Mouse (Mus musculus): ENCODE results near the gene Akt1.

Akt1 gene

DNA sequence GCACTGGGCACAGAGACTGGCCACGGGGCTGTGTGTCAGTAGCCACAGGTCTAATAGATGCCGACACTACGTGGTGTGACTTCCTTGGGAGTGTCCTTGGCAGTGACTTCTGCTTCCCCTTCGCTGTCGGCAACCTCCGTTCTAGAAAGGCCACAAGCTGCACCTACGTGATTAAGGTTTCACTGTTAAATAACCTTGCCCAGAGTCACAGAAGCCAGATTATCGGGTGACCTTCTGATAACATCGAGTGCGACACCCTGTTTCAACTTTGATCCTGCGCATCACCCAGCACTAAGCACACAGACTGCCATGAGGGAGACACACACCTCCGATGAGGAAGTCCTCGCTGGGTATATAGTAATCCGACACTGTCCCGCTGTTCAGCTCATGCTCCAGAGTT is 13.8 kb upstream of the Akt1 start:
- DNase-seq (ENCODE audit: low spot score) = no peak

DNA sequence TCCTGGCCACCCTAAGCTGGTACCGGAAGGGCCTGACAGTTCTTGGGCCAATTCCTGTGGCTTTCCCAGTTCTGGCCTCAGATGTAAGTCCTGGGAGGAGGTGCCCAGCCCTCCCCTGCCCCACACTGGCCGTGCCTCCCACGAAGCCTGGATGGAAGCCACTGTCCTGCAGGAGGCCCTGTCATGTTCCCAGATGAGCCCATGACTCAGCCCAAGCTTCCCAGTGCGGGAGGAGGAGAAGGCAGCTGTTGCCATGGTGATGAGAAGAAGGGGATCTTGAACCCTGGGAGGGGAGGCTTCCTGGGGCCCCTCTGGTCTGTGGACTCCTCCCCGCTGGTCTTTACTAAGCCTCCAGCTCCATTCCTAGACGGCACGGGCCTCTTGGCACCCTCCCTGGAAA is 8.7 kb upstream of the Akt1 start:
- no peak for DNase-seq (ENCODE audit: low spot score)

DNA sequence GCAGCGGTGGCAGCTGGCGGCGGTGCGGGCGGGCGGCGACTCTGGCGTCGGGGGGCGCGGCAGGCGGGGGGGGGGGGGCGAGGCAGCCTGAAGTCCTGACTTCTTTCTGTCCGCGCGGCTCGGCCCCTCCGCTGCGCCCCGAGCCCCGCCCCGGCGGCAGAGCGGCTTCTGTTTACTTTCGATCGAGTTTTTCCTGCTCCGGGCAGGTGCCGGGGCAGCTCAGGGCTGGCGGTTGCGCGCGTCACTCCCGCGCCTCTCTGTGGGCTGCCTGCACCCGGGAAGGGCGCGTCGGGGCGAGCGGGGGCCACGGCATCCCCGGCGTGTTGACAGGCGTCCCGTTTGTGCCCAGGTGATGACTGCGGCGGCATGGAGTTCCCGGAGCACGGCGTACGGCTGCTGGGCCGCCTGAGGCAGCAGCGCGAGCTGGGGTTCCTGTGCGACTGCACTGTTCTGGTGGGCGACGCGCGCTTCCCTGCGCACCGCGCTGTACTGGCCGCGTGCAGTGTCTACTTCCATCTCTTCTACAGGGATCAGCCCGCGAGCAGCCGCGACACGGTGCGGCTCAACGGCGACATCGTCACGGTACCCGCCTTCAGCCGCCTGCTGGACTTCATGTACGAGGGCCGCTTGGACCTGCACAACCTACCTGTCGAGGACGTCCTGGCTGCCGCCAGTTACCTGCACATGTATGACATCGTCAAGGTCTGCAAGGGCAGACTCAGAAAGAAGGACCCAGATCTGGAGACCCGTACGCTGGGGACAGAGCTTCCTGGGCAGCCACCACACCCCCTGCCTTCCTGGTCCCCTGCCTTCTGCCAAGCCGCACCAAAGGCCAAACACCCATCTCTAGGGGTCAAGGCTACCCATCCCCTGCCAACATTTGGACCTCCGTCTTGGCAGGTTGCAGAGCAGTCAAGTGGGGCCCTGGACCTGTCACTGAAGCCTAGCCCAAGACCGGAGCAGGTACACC is 4.6 kb upstream of the Akt1 start:
- no peak for DNase-seq (ENCODE audit: low spot score)

DNA sequence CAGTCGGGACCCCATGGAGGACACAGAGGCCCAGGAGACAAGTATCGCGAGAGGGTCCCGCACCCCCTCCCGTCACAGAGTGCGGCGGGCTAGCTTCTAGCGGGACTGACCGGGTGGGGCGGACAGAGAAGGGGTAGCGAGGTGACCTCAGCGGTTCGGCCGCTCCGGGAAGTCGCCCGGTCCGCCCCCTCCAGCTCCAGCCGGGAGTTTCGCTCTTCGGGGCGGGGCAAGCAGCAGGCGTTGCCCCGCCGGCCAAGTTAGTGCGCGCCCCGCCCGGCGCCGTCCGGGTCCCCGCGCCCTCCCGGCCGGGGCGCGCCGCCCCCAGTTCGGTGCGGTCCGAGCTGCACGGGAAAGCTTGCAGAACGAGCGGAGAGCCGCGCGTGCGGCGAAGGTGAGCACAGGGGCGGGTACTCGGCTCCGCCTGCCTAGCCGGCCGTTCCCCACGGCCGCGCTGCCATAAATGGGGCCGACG is 3.9 kb upstream of the Akt1 start, which contains the start of gene Zbtb42:
Zbtb42 (plus strand) TSS at position 274 of the 472 bp plus-strand sequence.
- no peak for DNase-seq (ENCODE audit: low spot score)

DNA sequence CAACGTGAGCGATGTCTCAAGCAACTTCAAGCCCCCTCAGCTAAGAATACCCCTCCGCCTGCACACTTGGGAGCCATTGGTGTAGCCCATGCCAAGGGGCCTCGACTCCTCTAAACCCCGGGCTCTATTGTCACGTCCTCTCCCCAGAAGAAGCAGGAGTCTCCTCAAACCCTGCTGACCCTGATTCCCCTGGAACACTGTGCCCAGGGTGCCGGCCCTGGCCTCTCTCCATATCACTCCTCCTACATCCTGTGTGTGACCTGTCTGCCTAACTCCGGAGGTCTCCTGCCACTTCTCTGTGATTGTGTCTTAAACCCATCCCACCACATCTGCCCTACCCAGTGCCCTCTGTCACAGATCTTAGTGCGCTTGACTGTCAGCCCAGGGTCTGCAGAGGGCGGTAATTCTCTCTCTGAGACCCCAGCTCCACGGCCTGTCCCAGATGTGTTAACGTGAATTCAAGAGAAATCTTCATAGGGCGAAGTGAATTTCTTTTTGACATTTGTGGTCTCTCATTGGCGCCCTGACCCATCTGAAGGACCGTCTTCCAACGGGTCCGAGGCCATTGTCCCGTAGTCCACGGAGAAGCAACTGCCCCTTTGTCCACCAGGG is 3.4 kb upstream of the Akt1 start:
- DNase-seq (ENCODE audit: low spot score) = no peak

DNA sequence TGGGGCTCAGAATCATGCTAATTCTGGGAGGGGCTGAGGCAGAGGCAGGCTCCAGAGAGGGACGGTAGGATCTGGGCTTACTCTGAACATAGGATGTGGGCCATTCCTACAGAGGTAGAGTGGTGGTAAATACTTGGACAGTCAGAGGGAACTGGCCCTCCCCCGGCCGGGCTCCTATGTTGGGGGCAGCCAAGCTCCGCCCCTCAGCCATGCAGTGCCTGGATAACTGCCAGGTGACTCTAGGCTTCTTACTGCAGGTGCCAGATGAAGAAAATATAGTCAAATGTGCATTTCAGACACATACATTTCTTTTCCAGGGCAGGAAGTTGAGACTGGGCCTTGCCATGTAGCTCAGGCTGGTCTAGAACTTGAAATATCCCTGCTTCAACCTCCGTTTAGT is 2.4 kb upstream of the Akt1 start:
- DNase-seq (ENCODE audit: low spot score) = no peak

DNA sequence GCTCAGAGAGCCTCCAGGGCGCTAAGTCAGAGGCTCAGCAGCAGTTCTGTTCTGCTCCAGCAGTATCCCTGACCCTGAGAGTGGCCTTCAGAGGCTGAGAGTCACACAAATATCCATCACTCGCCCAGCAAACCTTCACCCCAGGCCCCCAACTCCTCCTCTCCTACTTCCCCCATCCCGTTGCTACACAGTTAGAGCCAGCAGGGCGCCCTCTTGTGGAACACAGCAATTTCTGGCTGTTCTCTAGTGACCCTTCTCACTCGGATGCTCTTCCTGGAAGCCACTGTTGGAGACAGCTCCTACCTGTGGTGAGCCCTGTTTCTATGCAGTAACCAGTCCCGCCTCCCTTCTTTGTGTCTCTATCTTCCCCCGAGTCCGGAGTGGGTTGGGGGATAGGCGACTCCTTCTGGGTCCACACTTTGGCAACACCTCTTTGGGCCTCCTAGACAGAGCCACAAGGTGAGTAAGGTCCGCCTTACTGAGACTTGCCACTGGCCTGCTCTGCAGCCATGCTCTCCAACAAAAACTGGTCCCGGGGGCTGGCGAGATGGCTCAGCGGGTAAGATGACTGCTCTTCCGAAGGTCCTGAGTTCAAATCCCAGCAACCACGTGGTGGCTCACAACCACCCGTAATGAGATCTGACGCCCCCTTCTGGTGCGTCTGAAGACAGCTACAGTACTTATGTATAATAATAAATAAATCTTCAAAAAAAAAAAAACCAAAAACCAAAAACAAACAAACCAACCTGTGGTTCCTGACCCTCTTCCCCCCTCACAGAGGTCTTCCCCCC is 756 bp upstream of the Akt1 start:
- no peak for DNase-seq (ENCODE audit: low spot score)

DNA sequence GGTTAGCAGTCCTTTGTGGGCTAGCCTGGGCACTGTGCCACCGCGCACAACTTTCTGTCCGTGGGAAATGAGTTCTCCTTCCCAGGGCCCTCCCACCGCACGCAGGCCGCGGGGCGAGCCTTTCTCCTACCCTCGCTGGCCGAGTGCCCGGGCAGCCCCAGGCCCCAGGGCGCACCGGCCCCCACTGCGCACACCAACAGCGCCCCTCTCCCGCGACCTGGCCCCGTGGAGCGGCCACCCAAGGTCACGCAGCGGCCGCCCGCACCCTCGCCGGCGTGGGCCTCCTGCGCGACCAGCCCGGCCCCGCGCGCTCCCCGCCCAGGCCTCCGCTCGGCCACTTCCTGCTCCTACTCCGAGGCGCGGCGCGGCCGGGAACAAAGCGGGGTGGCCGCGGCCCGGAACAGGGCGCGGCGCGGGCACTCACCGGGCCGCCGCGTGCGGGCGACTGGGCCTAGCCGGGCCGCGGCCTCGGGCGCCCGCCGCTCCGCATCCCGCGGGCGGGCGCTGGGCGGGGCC is 1.1 kb downstream of the Akt1 start:
- DNase-seq (ENCODE audit: low spot score) = no peak

DNA sequence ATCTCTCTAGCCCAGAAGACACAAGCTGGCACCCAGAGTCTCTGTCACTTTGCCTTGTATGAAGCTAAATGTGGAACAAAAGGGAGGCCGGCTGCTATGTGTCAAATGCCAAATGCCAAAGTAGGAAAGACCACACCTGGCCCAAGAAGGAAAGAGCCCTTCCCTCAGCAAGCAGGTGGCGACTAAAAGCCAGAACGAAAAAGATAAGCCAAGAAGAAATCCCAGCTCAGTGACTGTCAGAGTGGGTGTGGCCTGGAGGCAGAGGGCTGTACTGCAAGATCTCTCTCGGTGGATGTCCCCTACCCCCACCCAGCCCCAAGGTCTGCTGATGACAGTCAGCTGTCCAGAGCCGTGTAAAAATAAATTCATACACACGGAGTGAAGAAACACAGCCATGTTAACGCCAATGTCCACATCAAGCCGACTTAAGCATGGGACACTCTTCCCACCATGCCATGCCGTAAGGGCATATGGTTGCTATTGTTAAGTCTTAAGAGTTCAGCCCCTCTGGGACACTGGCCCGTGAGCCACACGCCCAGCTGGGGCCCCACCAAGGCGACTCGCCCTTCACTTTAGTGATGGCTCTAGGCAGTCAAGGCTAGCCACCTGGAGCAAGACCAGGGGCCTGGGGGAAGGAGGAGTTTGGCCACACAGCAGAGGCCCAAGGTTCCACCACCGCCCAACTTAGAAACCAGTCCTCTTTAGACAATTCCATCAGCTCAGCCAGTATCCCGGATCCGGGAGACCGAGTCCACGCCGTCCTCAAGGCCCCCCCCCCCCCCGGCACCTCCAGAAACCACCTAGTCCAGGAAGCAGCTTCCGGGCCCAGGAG is 1.7 kb downstream of the Akt1 start:
- no peak for DNase-seq (ENCODE audit: low spot score)

DNA sequence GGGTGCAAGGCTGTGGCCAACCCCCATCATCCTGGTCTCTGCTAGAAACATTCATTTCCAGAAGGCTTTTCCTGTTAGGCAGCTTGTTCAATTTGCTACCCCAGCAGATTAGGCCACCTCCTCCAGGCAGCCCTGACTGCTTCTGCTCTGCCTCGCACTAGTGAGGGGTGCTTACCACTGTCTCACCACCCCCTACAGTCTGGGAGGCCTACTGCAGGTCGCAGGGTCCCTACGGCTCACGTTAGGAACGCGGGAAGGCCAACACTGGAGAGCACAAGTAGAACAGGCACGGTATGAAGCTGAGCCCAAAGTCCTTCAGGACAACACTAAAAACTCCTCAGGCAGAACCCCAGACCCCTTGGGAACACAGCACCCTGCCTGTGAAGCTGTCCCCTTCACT is 2.8 kb downstream of the Akt1 start:
- no peak for DNase-seq (ENCODE audit: low spot score)

DNA sequence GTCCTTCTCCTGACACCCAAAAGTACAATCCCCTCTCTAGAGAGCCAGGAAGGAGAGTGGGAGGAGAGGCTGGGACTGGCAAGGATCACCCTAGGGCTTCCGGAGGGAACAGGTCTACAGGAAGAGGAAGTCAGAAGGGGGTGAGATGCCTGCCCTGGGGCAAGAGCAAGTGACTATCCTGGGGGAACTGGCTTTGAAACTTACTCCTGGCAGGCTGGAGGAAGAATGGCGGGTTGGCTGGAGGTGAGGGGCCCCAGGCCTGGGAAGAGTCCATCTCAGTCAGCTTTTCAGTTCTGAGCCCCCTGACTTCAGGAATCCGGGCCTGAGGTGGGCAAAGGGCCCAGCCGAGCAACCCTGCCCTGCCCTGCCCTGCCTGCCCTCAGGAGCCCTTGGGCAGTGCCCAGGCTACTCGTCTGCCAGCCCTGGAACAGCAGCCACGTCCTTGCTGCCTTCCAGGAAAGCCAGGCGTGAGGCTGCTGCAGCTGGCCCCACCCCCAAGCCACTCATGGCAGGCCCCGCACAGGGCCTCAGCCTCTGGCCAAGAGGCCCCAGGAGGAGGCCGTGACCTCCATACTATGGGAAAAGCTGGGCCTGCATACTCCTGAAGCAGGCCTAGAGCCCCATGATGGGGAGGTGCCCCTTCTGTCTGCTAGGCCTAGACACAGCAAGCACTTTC is 3.8 kb downstream of the Akt1 start:
- DNase-seq (ENCODE audit: low spot score) = no peak

DNA sequence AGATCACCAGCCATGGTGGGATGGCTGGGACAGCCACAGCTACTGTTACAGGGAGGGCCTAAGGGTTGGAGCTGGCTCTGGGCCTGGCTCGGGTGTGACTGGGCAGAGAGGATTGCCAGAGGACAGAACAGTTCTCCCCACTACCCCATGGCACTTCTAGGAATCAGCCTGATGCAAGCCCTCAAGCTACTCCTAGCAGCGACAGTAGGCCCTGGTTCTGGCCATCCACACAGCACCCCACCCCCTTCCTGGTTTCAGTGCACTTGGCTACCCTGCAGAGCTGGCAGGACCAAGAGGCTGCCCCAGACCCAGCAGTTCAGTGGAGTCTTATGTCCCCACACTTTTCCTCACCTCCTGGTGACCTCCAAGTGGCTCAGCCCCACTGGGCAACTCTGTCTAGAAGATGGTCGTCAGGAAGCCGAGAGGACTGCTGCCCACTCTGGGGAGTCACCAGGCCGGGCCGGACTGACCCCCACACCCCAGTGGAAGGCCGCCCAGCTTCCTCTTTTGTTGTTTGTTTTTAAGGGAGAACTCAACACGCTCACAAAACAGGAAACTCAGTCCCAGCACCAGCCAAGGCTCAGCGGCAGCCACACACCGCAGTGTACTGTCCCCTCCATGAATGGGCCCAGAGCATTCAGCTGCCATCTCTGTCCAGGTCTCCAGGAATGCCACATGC is 6.9 kb downstream of the Akt1 start:
- no peak for DNase-seq (ENCODE audit: low spot score)

DNA sequence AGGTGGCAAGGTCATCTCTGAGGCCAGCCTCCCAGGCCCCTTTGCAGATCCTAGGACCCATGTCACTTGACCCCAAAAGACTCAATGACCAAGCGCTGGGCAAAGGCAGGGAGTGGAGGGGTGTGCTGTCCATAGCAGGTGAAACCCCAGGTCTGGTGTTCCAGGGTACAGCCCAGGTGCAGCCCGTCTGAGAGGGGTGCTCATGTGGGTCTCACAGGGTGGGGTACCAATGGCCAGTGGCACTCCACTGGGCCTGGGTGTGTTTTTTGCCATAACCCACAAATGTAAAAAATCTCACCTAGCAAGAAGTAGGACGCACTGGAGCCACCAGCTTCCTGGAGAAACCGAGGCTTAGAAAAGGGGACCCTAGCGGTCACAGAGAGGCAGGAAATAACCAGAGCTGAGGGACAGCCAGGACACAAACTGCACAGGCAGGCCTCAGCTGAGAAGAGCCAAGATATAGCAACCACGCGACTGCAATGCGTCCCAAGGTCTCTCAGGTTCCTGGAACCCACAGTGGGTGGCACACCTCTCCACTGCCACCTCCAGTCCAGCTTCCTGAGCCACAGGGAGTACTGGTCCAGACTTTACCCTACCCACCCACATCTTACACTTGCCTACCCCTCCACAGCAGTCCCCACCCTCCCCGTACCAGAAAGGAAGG is 8.7 kb downstream of the Akt1 start:
- no peak for DNase-seq (ENCODE audit: low spot score)

DNA sequence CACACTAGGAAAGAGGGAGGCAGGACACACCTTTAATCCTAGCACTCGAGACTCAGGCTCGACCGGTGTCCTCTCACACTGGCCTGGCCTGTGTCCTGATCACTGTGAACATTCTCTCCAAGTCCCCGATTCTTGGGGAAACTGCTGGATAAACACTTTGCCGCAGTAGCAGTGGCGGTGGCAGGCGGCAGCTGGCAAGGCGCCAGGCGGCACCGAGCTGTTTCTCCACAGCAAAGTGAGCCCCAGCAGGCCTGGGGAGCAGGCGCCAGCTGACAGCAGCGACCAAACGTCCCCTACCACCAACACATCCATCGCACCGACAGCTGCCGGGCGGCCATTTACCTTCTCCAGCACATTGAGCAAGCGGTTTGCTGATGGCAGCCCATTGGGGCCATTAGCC is 9.2 kb downstream of the Akt1 start:
- no peak for DNase-seq (ENCODE audit: low spot score)

DNA sequence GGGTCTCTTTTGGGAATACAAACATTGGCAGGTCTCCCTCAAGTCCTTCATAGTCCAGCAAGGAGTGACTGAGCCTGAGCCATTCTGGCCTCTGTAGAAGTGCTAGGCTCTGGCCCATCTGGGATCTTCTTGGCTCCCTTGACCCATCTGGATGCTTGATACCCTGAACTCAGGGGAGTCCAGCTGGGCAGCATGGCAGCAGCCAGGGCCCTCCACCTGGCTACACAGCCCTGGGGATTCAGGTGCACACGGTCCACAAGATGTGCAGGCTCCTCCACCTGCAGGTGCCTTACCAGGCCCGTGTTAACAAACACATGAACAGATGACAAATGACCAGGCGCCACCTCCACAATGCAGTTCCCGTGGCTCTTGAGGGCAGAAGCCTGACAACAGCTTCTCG is 10.0 kb downstream of the Akt1 start:
- no peak for DNase-seq (ENCODE audit: low spot score)

DNA sequence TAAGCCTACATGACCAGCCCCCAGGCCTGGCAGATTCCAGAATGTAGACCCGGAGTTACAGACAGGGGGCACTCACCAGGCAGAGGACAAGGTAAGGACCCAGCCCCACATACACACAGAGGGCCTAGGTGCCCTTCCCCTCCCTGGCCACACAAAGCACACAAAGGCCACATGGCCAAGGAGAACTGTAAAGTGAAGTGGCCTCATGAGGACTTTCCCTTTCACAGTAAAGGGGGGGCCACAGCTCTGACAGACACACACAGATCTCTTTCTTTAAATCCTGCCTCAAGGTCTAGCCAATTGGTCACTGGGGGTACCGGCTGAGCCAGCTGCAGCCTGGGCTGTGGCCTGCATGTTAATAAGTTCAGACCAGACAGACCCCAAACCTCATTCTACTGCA is 10.6 kb downstream of the Akt1 start:
- DNase-seq (ENCODE audit: low spot score) = no peak

DNA sequence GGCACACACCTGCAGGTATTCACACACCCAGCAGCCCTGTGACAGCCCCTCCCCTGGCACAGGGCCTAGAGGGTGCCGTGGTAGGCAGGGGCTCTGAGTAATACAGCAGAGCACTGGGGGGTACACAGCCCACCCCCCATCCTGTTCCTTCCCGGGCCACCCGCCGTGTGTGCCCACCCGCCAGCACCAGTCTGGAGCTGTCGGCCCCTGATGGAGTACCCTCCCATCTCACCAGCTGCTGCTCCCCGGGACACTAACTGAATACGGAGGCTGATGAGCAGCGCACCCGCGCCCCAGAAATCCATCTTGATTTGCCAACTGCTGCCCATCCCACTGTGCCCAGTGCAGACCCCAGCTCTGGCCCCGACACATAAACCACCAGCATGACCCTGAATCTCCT is 11.0 kb downstream of the Akt1 start:
- no peak for DNase-seq (ENCODE audit: low spot score)

DNA sequence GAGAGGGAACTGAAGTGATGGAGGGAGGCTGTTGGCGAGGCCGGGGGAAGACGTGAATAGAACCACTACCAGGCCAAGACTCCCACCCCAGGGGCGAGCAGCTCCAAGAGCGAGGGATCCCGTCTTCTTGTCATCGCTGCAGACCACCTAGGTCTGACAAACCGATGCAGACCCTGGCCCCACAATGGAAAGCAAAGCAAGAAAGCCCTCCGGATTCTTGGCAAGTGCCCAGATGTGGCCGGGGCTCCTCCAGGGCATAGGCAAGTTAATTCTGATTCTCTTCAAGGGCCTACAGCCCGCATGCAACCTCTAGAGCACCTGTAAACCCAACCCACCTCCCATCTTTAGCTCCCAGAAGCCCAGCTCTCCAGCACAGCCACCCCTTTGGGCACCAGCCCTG is 11.4 kb downstream of the Akt1 start:
- no peak for DNase-seq (ENCODE audit: low spot score)

DNA sequence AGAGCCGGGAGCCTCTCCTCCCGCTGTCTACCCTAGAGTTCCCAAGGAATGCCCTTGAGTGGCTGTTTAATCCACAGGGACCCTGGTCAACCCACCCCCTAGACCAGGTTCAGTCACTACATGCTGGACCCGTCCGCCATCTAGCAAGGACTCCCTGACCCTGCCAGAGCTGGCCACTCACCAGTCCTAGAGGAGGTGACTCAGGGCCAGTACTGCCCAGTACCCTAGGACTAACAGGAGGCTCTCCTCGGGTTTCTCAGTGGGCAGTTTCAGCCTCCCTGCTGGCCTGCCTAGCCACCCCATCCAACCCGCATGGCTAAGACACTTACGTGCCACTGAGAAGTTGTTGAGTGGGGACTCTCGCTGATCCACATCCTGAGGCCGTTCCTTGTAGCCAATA is 12.8 kb downstream of the Akt1 start:
- DNase-seq (ENCODE audit: low spot score) = no peak

DNA sequence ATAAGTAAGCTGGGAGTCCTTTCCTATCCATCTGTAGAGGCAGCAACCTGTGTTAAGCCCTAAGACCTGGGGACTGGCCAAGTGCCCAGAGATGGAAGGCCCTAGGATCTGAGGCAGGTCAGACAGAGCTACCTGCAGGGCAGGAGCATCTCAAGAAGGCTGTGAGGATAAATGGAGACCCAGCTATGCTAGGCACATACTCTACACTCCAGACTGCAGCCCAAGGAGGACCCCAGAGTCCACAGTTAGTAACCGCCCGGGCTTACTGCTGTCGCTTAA is 13.4 kb downstream of the Akt1 start:
- DNase-seq (ENCODE audit: low spot score) = no peak
